Mouse (Mus musculus) lung, embryonic 16.5 days (tissue): ENCODE data around the gene Gabrg3. TPM values are rescaled to one million over a fixed set of nuclear protein-coding genes. Genes with fewer than 3 reads are reported as not detected.

Experiments used
- ATAC-seq: fragments of 200-750 bp; cut with Nextera tagmentation; 2 replicates; pipeline ENCODE4 v1.8.0; 2017; ENCODE audit warnings: low read depth, mild to moderate bottlenecking, moderate library complexity
- H3K27ac ChIP-seq: fragments of 300-500 bp; sonication (generic); 2 replicates; pipeline ENCODE4 v1.5.1; 2014; ENCODE audit warnings: mild to moderate bottlenecking, control low read depth, low read length
- H3K27me3 ChIP-seq: fragments of 300-500 bp; sonication (generic); 2 replicates; pipeline ENCODE4 v1.6.1; 2014; ENCODE audit warnings: low read depth, low read length, mixed read lengths; ENCODE audit not compliant: control insufficient read depth, insufficient read depth
- H3K36me3 ChIP-seq: fragments of 300-500 bp; sonication (generic); 2 replicates; pipeline ENCODE4 v1.6.1; 2014; ENCODE audit warnings: low read length; ENCODE audit not compliant: control insufficient read depth, insufficient read depth
- H3K4me1 ChIP-seq: fragments of 300-500 bp; sonication (generic); replicated peaks from 2 replicates; pipeline ENCODE4 v1.6.1; 2014; ENCODE audit warnings: low read length, mixed read lengths; ENCODE audit not compliant: control insufficient read depth, insufficient read depth
- H3K4me2 ChIP-seq: fragments of 300-500 bp; sonication (generic); 2 replicates; pipeline ENCODE4 v1.6.1; 2014; ENCODE audit warnings: low read depth, low read length, control low read depth
- H3K4me3 ChIP-seq: fragments of 300-500 bp; sonication (generic); 2 replicates; pipeline ENCODE4 v1.5.1; 2014; ENCODE audit warnings: mild to moderate bottlenecking, low read length, control low read depth
- H3K9ac ChIP-seq: fragments of 300-500 bp; sonication (generic); 2 replicates; pipeline ENCODE4 v1.6.1; 2014; ENCODE audit warnings: low read length, control low read depth
- H3K9me3 ChIP-seq: fragments of 300-500 bp; sonication (generic); 2 replicates; pipeline ENCODE4 v1.6.1; 2016; ENCODE audit warnings: low read length; ENCODE audit not compliant: control insufficient read depth
- WGBS: fragments of 180-500 bp; shearing (Covaris S2); extraction: QIAGEN DNeasy Blood & Tissue Kit; methylation state at CpG from one replicate; pipeline ENCODE4 v1.1.7; 2014; 5-methylcytosine and 5-hydroxymethylcytosine counted together
- polyA plus RNA-seq: library from polyadenylated mRNA; unstranded; fragments of >200 nt; fragmentation: Nextera tagmentation; extraction: Ambion mirVana; gene quantifications from 2 replicates; pipeline ENCODE4 v1.2.1, GENCODE M21; 2015

The Gabrg3 gene
- polyA plus RNA-seq, 1 experiment from 2014 or later, result 0.28 TPM

- no peak for ATAC-seq
- H3K27me3 ChIP-seq, result no peaks in the 10 kb centered on the region
- WGBS, result 67% methylated on average over 1 of the region's 1 CpGs
- no peak overlapping the region for H3K27ac ChIP-seq
- H3K36me3 ChIP-seq, result no peaks in the 10 kb centered on the region
- H3K9me3 ChIP-seq, result no peaks in the 10 kb centered on the region
- H3K4me1 ChIP-seq, result no peaks in the 10 kb centered on the region
- H3K4me3 ChIP-seq, result no peak overlapping the region
- H3K4me2 ChIP-seq, result no peak overlapping the region
- no peak overlapping the region for H3K9ac ChIP-seq
Observed at GRCm38 (mm10) chr7:57050906-57051635, 335.9 kb downstream of the Gabrg3 start.

- Histone ChIP-seq H3K4me2 (no peak overlapping the region), H3K4me3 (no peak overlapping the region), H3K27me3 (no peaks in the 10 kb centered on the region), H3K27ac (no peak overlapping the region), H3K36me3 (no peaks in the 10 kb centered on the region), H3K4me1 (no peaks in the 10 kb centered on the region), H3K9ac (no peak overlapping the region), H3K9me3 (no peaks in the 10 kb centered on the region)
- WGBS, result 51% methylated on average over 2 of the region's 2 CpGs
- ATAC-seq, result no peak
Observed at GRCm38 (mm10) chr7:57037861-57038421, 349.0 kb downstream of the Gabrg3 start.

GRCm38 (mm10) chr7:57000585-57001261 is 386.3 kb downstream of the Gabrg3 start:
- 68% methylated on average over 3 of the region's 3 CpGs for WGBS
- Histone ChIP-seq H3K36me3 (no peaks in the 10 kb centered on the region), H3K9me3 (no peaks in the 10 kb centered on the region), H3K27me3 (no peaks in the 10 kb centered on the region), H3K4me1 (no peaks in the 10 kb centered on the region), H3K9ac (no peak overlapping the region), H3K4me3 (no peak overlapping the region), H3K4me2 (no peak overlapping the region), H3K27ac (no peak overlapping the region)
- peak; percentile 87 for ATAC-seq

- Histone ChIP-seq H3K4me1 (no peaks in the 10 kb centered on the region), H3K4me3 (no peak overlapping the region), H3K27ac (no peak overlapping the region), H3K27me3 (no peaks in the 10 kb centered on the region), H3K4me2 (no peak overlapping the region), H3K9ac (no peak overlapping the region), H3K9me3 (no peaks in the 10 kb centered on the region), H3K36me3 (no peaks in the 10 kb centered on the region)
- ATAC-seq, result peak; percentile 41; the same call in 1 of the 2 replicates
- 74% methylated on average over 2 of the region's 2 CpGs for WGBS
Observed at GRCm38 (mm10) chr7:56997713-56998624, 389.0 kb downstream of the Gabrg3 start.

- H3K27me3 ChIP-seq, result no peaks in the 10 kb centered on the region
- no peak overlapping the region for H3K4me3 ChIP-seq
- ATAC-seq, result no peak
- 100% methylated on average over 1 of the region's 2 CpGs for WGBS
- no peak overlapping the region for H3K4me2 ChIP-seq
- no peaks in the 10 kb centered on the region for H3K9me3 ChIP-seq
- H3K9ac ChIP-seq, result no peak overlapping the region
- H3K4me1 ChIP-seq, result no peaks in the 10 kb centered on the region
- no peak overlapping the region for H3K27ac ChIP-seq
- no peaks in the 10 kb centered on the region for H3K36me3 ChIP-seq
Observed at GRCm38 (mm10) chr7:56946398-56946797, 440.6 kb downstream of the Gabrg3 start.

GRCm38 (mm10) chr7:56941606-56942005 is 445.4 kb downstream of the Gabrg3 start:
- H3K27ac ChIP-seq, result no peak overlapping the region
- H3K4me1 ChIP-seq, result no peaks in the 10 kb centered on the region
- no peak for ATAC-seq
- H3K9ac ChIP-seq, result no peak overlapping the region
- H3K4me2 ChIP-seq, result no peak overlapping the region
- no peak overlapping the region for H3K4me3 ChIP-seq
- WGBS, result 60% methylated on average over 2 of the region's 2 CpGs
- H3K27me3 ChIP-seq, result no peaks in the 10 kb centered on the region
- no peaks in the 10 kb centered on the region for H3K36me3 ChIP-seq
- no peaks in the 10 kb centered on the region; the same call in 1 of the 2 replicates for H3K9me3 ChIP-seq

- Histone ChIP-seq H3K9me3 (no peaks in the 10 kb centered on the region; the same call in 1 of the 2 replicates), H3K36me3 (no peaks in the 10 kb centered on the region), H3K4me3 (no peak overlapping the region), H3K27me3 (no peaks in the 10 kb centered on the region), H3K4me1 (no peaks in the 10 kb centered on the region), H3K9ac (no peak overlapping the region), H3K27ac (no peak overlapping the region), H3K4me2 (no peak overlapping the region)
- WGBS, result 71% methylated on average over 5 of the region's 5 CpGs
- no peak for ATAC-seq
Observed at GRCm38 (mm10) chr7:56938020-56938419, 449.0 kb downstream of the Gabrg3 start.

GRCm38 (mm10) chr7:56919499-56919898 is 467.5 kb downstream of the Gabrg3 start:
- H3K9me3 ChIP-seq, result no peaks in the 10 kb centered on the region
- H3K4me1 ChIP-seq, result no peaks in the 10 kb centered on the region
- no peak overlapping the region for H3K9ac ChIP-seq
- no peaks in the 10 kb centered on the region for H3K27me3 ChIP-seq
- ATAC-seq, result no peak
- no peak overlapping the region for H3K27ac ChIP-seq
- H3K4me3 ChIP-seq, result no peak overlapping the region
- H3K4me2 ChIP-seq, result no peak overlapping the region
- WGBS, result 74% methylated on average over 1 of the region's 1 CpGs
- no peaks in the 10 kb centered on the region for H3K36me3 ChIP-seq

GRCm38 (mm10) chr7:56914862-56915261 is 472.1 kb downstream of the Gabrg3 start:
- WGBS, result 78% methylated on average over 2 of the region's 2 CpGs
- Histone ChIP-seq H3K36me3 (no peaks in the 10 kb centered on the region), H3K4me2 (no peak overlapping the region), H3K9me3 (no peaks in the 10 kb centered on the region), H3K27me3 (no peaks in the 10 kb centered on the region), H3K4me3 (no peak overlapping the region), H3K4me1 (no peaks in the 10 kb centered on the region), H3K27ac (no peak overlapping the region), H3K9ac (no peak overlapping the region)
- ATAC-seq, result no peak
